Mouse (Mus musculus) limb, embryonic 13.5 days (tissue): ENCODE measurements around the gene Plcb4. TPM values are rescaled to one million over a fixed set of nuclear protein-coding genes. Genes with fewer than 3 reads are reported as not detected.

Experiments used
- ATAC-seq: fragments of 200-750 bp; cut with Nextera tagmentation; 2 replicates; pipeline ENCODE4 v1.8.0; 2017; ENCODE audit warnings: low read depth, moderate number of reproducible peaks, moderate TSS enrichment; ENCODE audit not compliant: low FRiP score
- H3K27ac ChIP-seq: fragments of 300-500 bp; sonication (generic); 2 replicates; pipeline ENCODE4 v1.5.1; 2015; ENCODE audit warnings: inconsistent platforms, mild to moderate bottlenecking, moderate library complexity
- H3K27me3 ChIP-seq: fragments of 300-500 bp; sonication (generic); 2 replicates; pipeline ENCODE4 v1.6.1; 2015; ENCODE audit warnings: mild to moderate bottlenecking, inconsistent platforms
- H3K36me3 ChIP-seq: fragments of 300-500 bp; sonication (generic); 2 replicates; pipeline ENCODE4 v1.6.1; 2015; ENCODE audit warnings: inconsistent platforms, mild to moderate bottlenecking, moderate library complexity
- H3K4me1 ChIP-seq: fragments of 300-500 bp; sonication (generic); 2 replicates; pipeline ENCODE4 v1.6.1; 2015; ENCODE audit warnings: inconsistent platforms
- H3K4me2 ChIP-seq: fragments of 300-500 bp; sonication (generic); replicated peaks from 2 replicates; pipeline ENCODE4 v1.6.1; 2015; ENCODE audit warnings: inconsistent platforms, mild to moderate bottlenecking, moderate library complexity
- H3K4me3 ChIP-seq: fragments of 300-500 bp; sonication (generic); 2 replicates; pipeline ENCODE4 v1.5.1; 2015; ENCODE audit warnings: moderate library complexity, mild to moderate bottlenecking, inconsistent platforms
- H3K9ac ChIP-seq: fragments of 300-500 bp; sonication (generic); 2 replicates; pipeline ENCODE4 v1.6.1; 2015; ENCODE audit warnings: mild to moderate bottlenecking, inconsistent platforms
- H3K9me3 ChIP-seq: fragments of 300-500 bp; sonication (generic); 2 replicates; pipeline ENCODE4 v1.6.1; 2016; ENCODE audit warnings: inconsistent platforms
- WGBS: fragments of 180-500 bp; shearing (Covaris S2); methylation state at CpG from one replicate; pipeline ENCODE4 v1.1.7; 2015; 5-methylcytosine and 5-hydroxymethylcytosine counted together
- polyA plus RNA-seq: library from polyadenylated mRNA; unstranded; fragments of >200 nt; fragmentation: Nextera tagmentation; extraction: Ambion mirVana; gene quantifications from 2 replicates; pipeline ENCODE4 v1.2.1, GENCODE M21; 2015

Gene Plcb4
- polyA plus RNA-seq, 1 experiment from 2014 or later, result 19.1 TPM

DNA sequence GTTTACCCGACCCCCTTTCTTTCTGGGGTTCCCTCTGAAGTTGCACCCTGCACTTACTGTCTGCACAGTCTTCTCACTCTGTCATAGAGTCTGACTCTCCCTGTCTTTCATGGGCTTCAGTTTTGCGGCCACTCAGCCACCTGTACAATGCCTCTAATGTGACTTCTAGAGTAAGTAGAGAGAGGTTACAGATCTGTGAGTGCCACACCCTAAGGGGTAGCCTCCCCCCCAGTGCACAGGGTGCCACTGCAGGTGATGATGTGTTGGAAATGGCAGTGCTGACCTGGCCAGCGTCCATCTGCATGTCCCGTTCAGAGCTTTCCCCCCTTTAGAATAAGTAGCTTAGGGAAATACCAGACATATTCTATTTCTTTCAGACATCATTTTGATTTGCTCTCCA is 336.4 kb downstream of the Plcb4 start:
- no peak overlapping the region for H3K4me2 ChIP-seq
- WGBS, result 76% methylated on average over 4 of the region's 4 CpGs
- no peaks in the 10 kb centered on the region for H3K36me3 ChIP-seq
- peaks cover 10% of the 10 kb centered on the region for H3K4me1 ChIP-seq
- H3K9me3 ChIP-seq, result no peaks in the 10 kb centered on the region
- no peaks in the 10 kb centered on the region for H3K27me3 ChIP-seq
- H3K4me3 ChIP-seq, result no peak overlapping the region
- H3K27ac ChIP-seq, result no peak overlapping the region
- ATAC-seq, result no peak
- no peak overlapping the region for H3K9ac ChIP-seq

- H3K9ac ChIP-seq, result no peak overlapping the region
- ATAC-seq, result no peak
- H3K27ac ChIP-seq, result no peak overlapping the region
- H3K27me3 ChIP-seq, result no peaks in the 10 kb centered on the region
- 79% methylated on average over 6 of the region's 6 CpGs for WGBS
- H3K4me1 ChIP-seq, result peaks cover 10% of the 10 kb centered on the region
- H3K9me3 ChIP-seq, result no peaks in the 10 kb centered on the region
- no peaks in the 10 kb centered on the region for H3K36me3 ChIP-seq
- no peak overlapping the region for H3K4me3 ChIP-seq
- H3K4me2 ChIP-seq, result no peak overlapping the region
These were observed 338.1 kb downstream of the Plcb4 start for GRCm38 (mm10) chr2:135996936-135997335.

- H3K9me3 ChIP-seq, result no peaks in the 10 kb centered on the region
- WGBS, result 59% methylated on average over 18 of the region's 18 CpGs
These were observed 338.7 kb downstream of the Plcb4 start for GRCm38 (mm10) chr2:135997361-135998150.

GRCm38 (mm10) chr2:135998886-135999285 is 340.1 kb downstream of the Plcb4 start:
- Histone ChIP-seq H3K27ac (no peak overlapping the region), H3K4me2 (no peak overlapping the region), H3K36me3 (no peaks in the 10 kb centered on the region; the same call in 1 of the 2 replicates), H3K4me3 (no peak overlapping the region), H3K27me3 (no peaks in the 10 kb centered on the region), H3K9ac (no peak overlapping the region), H3K4me1 (peaks cover 10% of the 10 kb centered on the region), H3K9me3 (no peaks in the 10 kb centered on the region)
- ATAC-seq, result no peak
- 93% methylated on average over 7 of the region's 7 CpGs for WGBS

More at GRCm38 (mm10) chr2:135997361-135998150, 338.7 kb downstream of the Plcb4 start:
- H3K9ac ChIP-seq, result no peak overlapping the region
- no peak overlapping the region for H3K4me2 ChIP-seq
- peaks cover 10% of the 10 kb centered on the region for H3K4me1 ChIP-seq
- no peak for ATAC-seq
- H3K36me3 ChIP-seq, result no peaks in the 10 kb centered on the region
- no peak overlapping the region for H3K27ac ChIP-seq
- H3K4me3 ChIP-seq, result no peak overlapping the region
- H3K27me3 ChIP-seq, result no peaks in the 10 kb centered on the region

- H3K4me1 ChIP-seq, result peaks cover 10% of the 10 kb centered on the region
- H3K27ac ChIP-seq, result no peak overlapping the region
- H3K9me3 ChIP-seq, result no peaks in the 10 kb centered on the region
- no peaks in the 10 kb centered on the region; the same call in 1 of the 2 replicates for H3K36me3 ChIP-seq
- no peak overlapping the region for H3K9ac ChIP-seq
- H3K27me3 ChIP-seq, result no peaks in the 10 kb centered on the region
- no peak for ATAC-seq
- H3K4me3 ChIP-seq, result no peak overlapping the region
- H3K4me2 ChIP-seq, result no peak overlapping the region
- 58% methylated on average over 1 of the region's 1 CpGs for WGBS
These were observed 340.6 kb downstream of the Plcb4 start for GRCm38 (mm10) chr2:135999361-135999760.

DNA sequence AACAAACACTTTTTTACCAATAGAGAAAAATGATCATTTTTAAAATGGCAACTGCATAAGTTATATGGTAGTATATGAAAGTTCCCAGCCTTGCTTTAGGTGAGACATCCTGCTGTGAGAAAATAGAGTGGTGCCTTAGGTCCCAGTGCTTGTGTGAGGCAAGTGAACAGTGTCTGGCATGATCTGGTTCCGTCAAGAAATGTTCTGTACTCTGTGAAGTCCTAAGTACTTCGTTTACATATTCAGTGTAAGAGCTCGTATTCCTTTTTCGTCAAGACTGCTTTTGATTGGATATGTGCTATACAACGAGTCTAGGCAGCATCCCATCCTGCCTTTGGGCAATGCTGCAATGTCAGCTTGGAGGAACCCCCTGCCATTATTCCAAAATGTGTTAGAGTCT is 342.1 kb downstream of the Plcb4 start:
- Histone ChIP-seq H3K27me3 (no peaks in the 10 kb centered on the region), H3K27ac (no peak overlapping the region), H3K4me2 (no peak overlapping the region), H3K9me3 (no peaks in the 10 kb centered on the region), H3K36me3 (no peaks in the 10 kb centered on the region; the same call in 1 of the 2 replicates), H3K4me3 (no peak overlapping the region), H3K9ac (no peak overlapping the region), H3K4me1 (peaks cover 10% of the 10 kb centered on the region)
- ATAC-seq, result no peak
- whole genome bisulfite sequencing, result 65% methylated on average over 5 of the region's 5 CpGs

- peak; percentile 44 for ATAC-seq
- 53% methylated on average over 7 of the region's 7 CpGs for WGBS
These were observed 343.3 kb downstream of the Plcb4 start for GRCm38 (mm10) chr2:136002118-136002517.

GRCm38 (mm10) chr2:136003836-136004235 is 345.0 kb downstream of the Plcb4 start:
- H3K36me3 ChIP-seq, result no peaks in the 10 kb centered on the region; the same call in 1 of the 2 replicates
- H3K4me1 ChIP-seq, result no peaks in the 10 kb centered on the region
- no peaks in the 10 kb centered on the region for H3K9me3 ChIP-seq
- WGBS, result 92% methylated on average over 1 of the region's 1 CpGs
- no peak for ATAC-seq
- H3K27me3 ChIP-seq, result no peaks in the 10 kb centered on the region
- H3K4me2 ChIP-seq, result no peak overlapping the region
- no peak overlapping the region for H3K4me3 ChIP-seq
- H3K9ac ChIP-seq, result no peak overlapping the region
- H3K27ac ChIP-seq, result no peak overlapping the region

More at GRCm38 (mm10) chr2:136002118-136002517, 343.3 kb downstream of the Plcb4 start:
- Histone ChIP-seq H3K4me1 (peaks cover 10% of the 10 kb centered on the region), H3K27me3 (no peaks in the 10 kb centered on the region), H3K36me3 (no peaks in the 10 kb centered on the region; the same call in 1 of the 2 replicates), H3K27ac (no peak overlapping the region), H3K9ac (no peak overlapping the region), H3K4me2 (no peak overlapping the region), H3K4me3 (no peak overlapping the region), H3K9me3 (no peaks in the 10 kb centered on the region)

DNA sequence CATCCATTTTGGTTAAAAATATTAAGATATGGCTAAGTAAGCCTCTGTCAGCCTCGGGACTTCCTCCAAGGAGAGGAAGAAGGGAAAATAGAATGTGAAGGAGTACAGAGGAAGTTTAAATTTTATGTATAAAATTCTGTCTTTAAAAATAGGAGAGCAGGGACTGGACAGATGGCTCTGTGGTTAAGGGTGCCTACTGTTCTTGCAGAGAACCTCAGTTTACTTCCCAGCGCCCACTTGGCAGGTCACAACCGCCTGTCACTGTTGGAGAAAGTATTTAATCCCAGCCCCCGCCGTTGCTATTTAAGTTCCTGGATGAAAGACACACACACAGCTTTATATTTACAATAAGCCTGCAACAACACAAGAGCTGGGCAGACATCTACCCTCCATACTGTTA is 347.5 kb downstream of the Plcb4 start:
- no peak overlapping the region for H3K27ac ChIP-seq
- WGBS, result 88% methylated on average over 5 of the region's 5 CpGs
- no peak for ATAC-seq
- no peaks in the 10 kb centered on the region; the same call in 1 of the 2 replicates for H3K36me3 ChIP-seq
- no peak overlapping the region for H3K9ac ChIP-seq
- H3K4me1 ChIP-seq, result no peaks in the 10 kb centered on the region
- no peak overlapping the region for H3K4me2 ChIP-seq
- H3K27me3 ChIP-seq, result no peaks in the 10 kb centered on the region
- H3K4me3 ChIP-seq, result no peak overlapping the region
- no peaks in the 10 kb centered on the region for H3K9me3 ChIP-seq

GRCm38 (mm10) chr2:136012759-136013158 is 353.9 kb downstream of the Plcb4 start:
- 79% methylated on average over 9 of the region's 9 CpGs for WGBS

DNA sequence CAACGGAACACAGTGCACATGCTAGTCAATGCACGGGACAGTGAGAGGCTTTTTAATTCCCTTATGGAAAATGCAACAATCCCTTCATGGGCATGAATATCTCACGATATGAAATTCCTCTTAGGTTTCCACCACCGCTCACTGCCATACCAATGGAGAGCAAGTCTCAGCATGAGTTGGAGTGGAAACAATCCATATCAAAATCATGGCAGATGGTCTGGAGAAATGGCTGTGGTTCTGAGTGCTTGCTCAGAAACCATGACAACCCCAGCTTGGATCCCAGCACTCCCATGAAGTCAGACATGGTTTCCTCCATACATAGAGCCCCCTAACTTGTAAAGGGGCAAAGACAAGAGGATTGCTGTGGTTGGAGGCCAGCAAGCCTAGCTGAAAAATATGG is 389.7 kb downstream of the Plcb4 start:
- Histone ChIP-seq H3K4me1 (peaks cover 13% of the 10 kb centered on the region), H3K9ac (no peak overlapping the region), H3K4me2 (no peak overlapping the region), H3K27ac (no peak overlapping the region), H3K27me3 (peaks cover 20% of the 10 kb centered on the region), H3K9me3 (no peaks in the 10 kb centered on the region), H3K4me3 (no peak overlapping the region), H3K36me3 (no peaks in the 10 kb centered on the region)
- 90% methylated on average over 4 of the region's 4 CpGs for WGBS
- ATAC-seq, result no peak

More at GRCm38 (mm10) chr2:136012759-136013158, 353.9 kb downstream of the Plcb4 start:
- no peak overlapping the region for H3K9ac ChIP-seq
- no peaks in the 10 kb centered on the region for H3K36me3 ChIP-seq
- ATAC-seq, result no peak
- no peak overlapping the region for H3K4me3 ChIP-seq
- H3K9me3 ChIP-seq, result no peaks in the 10 kb centered on the region
- no peak overlapping the region for H3K4me2 ChIP-seq
- H3K4me1 ChIP-seq, result no peaks in the 10 kb centered on the region
- H3K27ac ChIP-seq, result no peak overlapping the region
- no peaks in the 10 kb centered on the region for H3K27me3 ChIP-seq

GRCm38 (mm10) chr2:136050793-136051615 is 392.2 kb downstream of the Plcb4 start:
- peak overlapping the region; percentile 65 for H3K4me2 ChIP-seq
- H3K4me1 ChIP-seq, result peaks cover 13% of the 10 kb centered on the region
- H3K27ac ChIP-seq, result no peak overlapping the region
- WGBS, result 14% methylated on average over 27 of the region's 27 CpGs
- no peaks in the 10 kb centered on the region for H3K36me3 ChIP-seq
- H3K9me3 ChIP-seq, result no peaks in the 10 kb centered on the region
- H3K9ac ChIP-seq, result 0 out of 2 replicates have a peak overlapping the region, but pooled peaks have one; percentile 25
- ATAC-seq, result no peak
- H3K27me3 ChIP-seq, result peaks cover 20% of the 10 kb centered on the region
- H3K4me3 ChIP-seq, result peak overlapping the region; percentile 36
